Mouse (Mus musculus) midbrain, embryonic 10.5 days (tissue): Measurements from ENCODE around the gene Nfib. TPM values are rescaled to one million over a fixed set of nuclear protein-coding genes. Genes with fewer than 3 reads are reported as not detected.

Experiments
- DNase-seq: peaks from one replicate; pipeline ENCODE4 v3.0.0-alpha.2; 2017; ENCODE audit warnings: low spot score
- H3K27ac ChIP-seq: fragments of 300-500 bp; sonication (generic); replicated peaks from 2 replicates; pipeline ENCODE4 v1.5.1; 2016; ENCODE audit warnings: mild to moderate bottlenecking
- H3K27me3 ChIP-seq: fragments of 300-500 bp; sonication (generic); 2 replicates; pipeline ENCODE4 v1.6.1; 2016; ENCODE audit warnings: low read depth, mild to moderate bottlenecking; ENCODE audit not compliant: poor library complexity, severe bottlenecking
- H3K36me3 ChIP-seq: fragments of 300-500 bp; sonication (generic); 2 replicates; pipeline ENCODE4 v1.6.1; 2016; ENCODE audit warnings: mild to moderate bottlenecking, moderate library complexity
- H3K4me1 ChIP-seq: fragments of 300-500 bp; sonication (generic); 2 replicates; pipeline ENCODE4 v1.6.1; 2016
- H3K4me3 ChIP-seq: fragments of 300-500 bp; sonication (generic); 2 replicates; pipeline ENCODE4 v1.5.1; 2016; ENCODE audit warnings: mild to moderate bottlenecking, moderate library complexity
- H3K9me3 ChIP-seq: fragments of 300-500 bp; sonication (generic); replicated peaks from 2 replicates; pipeline ENCODE4 v1.6.1; 2016; ENCODE audit warnings: mild to moderate bottlenecking
- WGBS: fragments of 180-500 bp; shearing (Covaris S2); methylation state at CpG from one replicate; pipeline ENCODE4 v1.1.7; 2016; 5-methylcytosine and 5-hydroxymethylcytosine counted together
- polyA plus RNA-seq: library from polyadenylated mRNA; unstranded; fragments of >200 nt; fragmentation: Nextera tagmentation; extraction: Ambion mirVana; gene quantifications from 2 replicates; pipeline ENCODE4 v1.2.1, GENCODE M21; 2016

Gene Nfib
- polyA plus RNA-seq, 1 experiment from 2014 or later, result 9.8 TPM

GRCm38 (mm10) chr4:82615712-82616111 is 89.8 kb downstream of the Nfib start:
- peaks cover 13% of the 10 kb centered on the region for H3K4me1 ChIP-seq
- no peaks in the 10 kb centered on the region for H3K36me3 ChIP-seq
- DNase-seq, result no peak
- 90% methylated on average over 5 of the region's 5 CpGs for WGBS
- H3K27ac ChIP-seq, result no peak overlapping the region
- no peak overlapping the region for H3K4me3 ChIP-seq
- H3K27me3 ChIP-seq, result no peaks in the 10 kb centered on the region
- no peaks in the 10 kb centered on the region for H3K9me3 ChIP-seq

- no peak for DNase-seq
- no peaks in the 10 kb centered on the region for H3K9me3 ChIP-seq
- 36% methylated on average over 7 of the region's 7 CpGs for WGBS
These were observed 91.1 kb downstream of the Nfib start for GRCm38 (mm10) chr4:82614466-82614805.

DNA sequence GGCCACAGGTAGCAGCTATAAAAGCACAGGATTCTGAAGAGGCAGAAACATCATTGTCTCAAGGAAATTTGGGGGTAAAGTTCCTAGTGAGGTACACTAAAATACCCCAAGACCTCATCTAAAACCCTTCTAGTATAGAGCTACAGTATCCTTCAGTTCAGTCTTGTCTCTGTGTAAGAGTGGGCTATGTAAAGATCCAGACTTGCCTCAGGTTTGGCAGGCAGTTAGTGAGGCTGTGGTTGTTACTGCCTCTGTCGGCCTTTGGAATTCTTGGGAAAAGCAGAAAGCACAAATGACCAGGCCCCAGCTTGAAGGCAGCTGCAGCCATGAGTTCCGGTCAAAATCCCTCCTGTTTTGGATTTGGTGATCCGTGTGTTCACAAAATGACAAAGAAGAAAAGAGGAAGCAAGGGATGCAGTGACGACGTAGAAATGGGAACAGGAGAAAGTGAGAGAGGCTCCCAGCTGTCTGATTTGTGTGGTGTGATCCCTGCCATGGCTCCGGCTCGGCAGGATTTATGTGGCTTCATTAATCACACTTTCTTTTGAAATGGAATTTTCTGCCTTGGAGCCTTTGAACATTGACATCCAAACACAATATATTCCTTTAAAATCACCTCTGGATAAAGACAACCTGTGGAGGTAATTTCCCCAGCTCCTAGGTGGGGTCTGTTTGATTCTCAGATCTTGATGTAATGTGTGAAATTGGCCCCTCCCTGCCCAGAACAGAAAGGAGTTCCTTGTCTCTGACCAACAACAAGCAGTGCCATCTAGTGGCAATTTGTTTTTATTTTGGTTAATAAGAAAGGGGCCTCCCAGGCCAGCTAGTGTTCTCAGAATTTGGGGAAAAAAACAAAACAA is 91.7 kb downstream of the Nfib start:
- Histone ChIP-seq H3K27me3 (no peaks in the 10 kb centered on the region), H3K4me3 (no peak overlapping the region), H3K9me3 (no peaks in the 10 kb centered on the region), H3K27ac (peak overlapping the region; percentile 75), H3K36me3 (no peaks in the 10 kb centered on the region), H3K4me1 (peaks cover 13% of the 10 kb centered on the region)
- WGBS, result 51% methylated on average over 7 of the region's 7 CpGs
- peak; percentile 41 for DNase-seq

More at GRCm38 (mm10) chr4:82614466-82614805, 91.1 kb downstream of the Nfib start:
- Histone ChIP-seq H3K27me3 (no peaks in the 10 kb centered on the region), H3K4me3 (no peak overlapping the region), H3K4me1 (peaks cover 13% of the 10 kb centered on the region), H3K36me3 (no peaks in the 10 kb centered on the region), H3K27ac (peak overlapping the region; percentile 75)

- WGBS, result 80% methylated on average over 4 of the region's 4 CpGs
- DNase-seq, result no peak
- Histone ChIP-seq H3K4me1 (peaks cover 16% of the 10 kb centered on the region), H3K4me3 (no peak overlapping the region), H3K27ac (no peak overlapping the region), H3K27me3 (no peaks in the 10 kb centered on the region), H3K36me3 (no peaks in the 10 kb centered on the region), H3K9me3 (no peaks in the 10 kb centered on the region)
These were observed 95.9 kb downstream of the Nfib start for GRCm38 (mm10) chr4:82609676-82610075.

- no peak overlapping the region for H3K4me3 ChIP-seq
- no peak for DNase-seq
- no peaks in the 10 kb centered on the region for H3K9me3 ChIP-seq
- 88% methylated on average over 9 of the region's 9 CpGs for WGBS
- no peaks in the 10 kb centered on the region for H3K27me3 ChIP-seq
- no peak overlapping the region for H3K27ac ChIP-seq
- H3K4me1 ChIP-seq, result peaks cover 13% of the 10 kb centered on the region
- no peaks in the 10 kb centered on the region for H3K36me3 ChIP-seq
These were observed 96.6 kb downstream of the Nfib start for GRCm38 (mm10) chr4:82608768-82609610.

DNA sequence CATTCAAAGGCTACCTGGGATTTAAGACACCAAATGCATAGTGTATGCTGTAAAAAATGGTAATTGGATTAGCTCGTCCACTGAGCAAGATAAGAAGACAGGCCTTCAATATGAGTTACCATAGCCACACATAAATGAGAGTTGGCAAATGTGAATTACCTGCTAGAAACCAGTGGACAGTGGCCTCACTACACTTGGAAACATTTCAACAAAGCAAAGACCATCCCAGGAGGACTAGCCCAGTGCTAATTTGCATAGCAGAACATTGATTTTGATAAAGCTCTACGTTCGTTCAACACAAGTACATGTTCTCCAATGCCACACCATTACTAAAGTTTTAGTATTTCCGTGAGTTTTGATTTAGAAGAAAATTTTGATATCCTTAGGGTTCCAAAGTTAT is 98.3 kb downstream of the Nfib start:
- DNase-seq, result no peak
- Histone ChIP-seq H3K9me3 (no peaks in the 10 kb centered on the region), H3K4me3 (no peak overlapping the region), H3K4me1 (peaks cover 16% of the 10 kb centered on the region), H3K27me3 (no peaks in the 10 kb centered on the region), H3K27ac (no peak overlapping the region), H3K36me3 (no peaks in the 10 kb centered on the region)
- WGBS, result 83% methylated on average over 4 of the region's 4 CpGs

DNA sequence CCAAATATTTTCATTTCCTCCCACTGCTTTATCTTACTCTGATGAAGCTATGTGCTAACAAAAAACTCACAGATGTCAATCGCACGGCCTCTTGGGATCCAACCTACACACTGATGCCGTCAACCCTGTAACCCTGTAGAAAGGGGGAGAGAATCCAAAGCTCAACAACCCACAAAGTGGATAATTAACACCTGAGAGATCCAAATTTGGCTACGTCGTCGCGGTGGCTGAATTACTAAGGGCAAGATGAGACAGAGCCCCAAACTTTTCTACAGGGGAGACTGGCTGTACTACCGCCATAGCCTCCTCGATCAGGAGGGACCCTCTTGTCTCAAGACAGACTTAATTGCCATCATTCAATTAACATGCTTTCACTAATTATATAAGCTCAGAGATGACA is 99.2 kb downstream of the Nfib start:
- 94% methylated on average over 9 of the region's 9 CpGs for WGBS
- H3K27me3 ChIP-seq, result no peaks in the 10 kb centered on the region

DNA sequence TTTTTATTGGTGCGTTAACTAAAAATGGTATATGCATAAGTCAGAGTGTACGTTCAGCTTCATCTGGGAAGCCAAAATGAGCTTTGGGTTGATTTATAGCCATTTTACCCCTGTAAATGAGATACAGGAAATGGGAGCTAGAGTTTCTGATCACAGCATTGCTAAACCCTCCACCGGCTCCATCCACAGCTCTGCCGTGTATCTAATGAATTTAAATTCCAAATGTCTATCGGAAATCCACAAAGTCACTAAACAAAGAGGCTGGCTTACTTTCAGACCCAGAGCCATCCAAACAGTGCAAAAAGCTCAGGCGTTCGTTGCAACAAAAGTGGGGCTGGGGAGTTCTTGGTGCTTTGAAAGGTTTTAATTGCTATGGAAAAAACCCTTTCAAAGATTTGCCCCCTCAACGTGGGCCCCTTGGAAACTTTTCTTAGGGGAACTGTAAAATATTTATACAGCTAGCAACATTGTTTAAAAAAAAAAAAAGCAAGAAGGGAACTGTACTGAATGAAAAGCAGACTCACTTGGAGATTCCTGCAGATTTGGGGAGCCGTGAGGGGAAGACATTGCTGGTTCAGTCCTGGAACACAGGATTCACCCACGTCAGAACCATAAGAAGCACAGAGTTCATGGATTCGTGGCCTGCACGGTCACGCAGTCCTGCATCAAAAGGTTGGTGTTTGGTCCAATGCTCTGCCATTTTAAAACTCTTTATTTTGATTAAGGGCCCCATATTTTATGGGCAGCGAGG is 100.3 kb downstream of the Nfib start:
- WGBS, result 80% methylated on average over 14 of the region's 14 CpGs

More for the DNA sequence above, 99.2 kb downstream of the Nfib start:
- H3K4me3 ChIP-seq, result no peak overlapping the region
- 0 out of 2 replicates have a peak, but pooled peaks cover 5% of the 10 kb centered on the region for H3K9me3 ChIP-seq
- no peak overlapping the region for H3K27ac ChIP-seq
- no peaks in the 10 kb centered on the region for H3K36me3 ChIP-seq
- peaks cover 16% of the 10 kb centered on the region for H3K4me1 ChIP-seq
- no peak for DNase-seq

GRCm38 (mm10) chr4:82604501-82604900 is 101.0 kb downstream of the Nfib start:
- Histone ChIP-seq H3K27ac (0 out of 2 replicates have a peak overlapping the region, but pooled peaks have one; percentile 28), H3K4me1 (peaks cover 16% of the 10 kb centered on the region), H3K9me3 (0 out of 2 replicates have a peak, but pooled peaks cover 11% of the 10 kb centered on the region), H3K27me3 (no peaks in the 10 kb centered on the region), H3K36me3 (no peaks in the 10 kb centered on the region), H3K4me3 (no peak overlapping the region)
- WGBS, result 72% methylated on average over 4 of the region's 4 CpGs
- no peak for DNase-seq

More for the DNA sequence above, 100.3 kb downstream of the Nfib start:
- DNase-seq, result no peak
- Histone ChIP-seq H3K4me1 (peaks cover 16% of the 10 kb centered on the region), H3K4me3 (no peak overlapping the region), H3K27me3 (no peaks in the 10 kb centered on the region), H3K9me3 (0 out of 2 replicates have a peak, but pooled peaks cover 11% of the 10 kb centered on the region), H3K36me3 (no peaks in the 10 kb centered on the region), H3K27ac (no peak overlapping the region)

- Histone ChIP-seq H3K4me1 (peaks cover 16% of the 10 kb centered on the region), H3K9me3 (0 out of 2 replicates have a peak, but pooled peaks cover 11% of the 10 kb centered on the region), H3K4me3 (no peak overlapping the region), H3K27me3 (no peaks in the 10 kb centered on the region), H3K36me3 (no peaks in the 10 kb centered on the region), H3K27ac (no peak overlapping the region)
- 86% methylated on average over 1 of the region's 1 CpGs for WGBS
- DNase-seq, result no peak
These were observed 104.9 kb downstream of the Nfib start for GRCm38 (mm10) chr4:82600636-82601035.

DNA sequence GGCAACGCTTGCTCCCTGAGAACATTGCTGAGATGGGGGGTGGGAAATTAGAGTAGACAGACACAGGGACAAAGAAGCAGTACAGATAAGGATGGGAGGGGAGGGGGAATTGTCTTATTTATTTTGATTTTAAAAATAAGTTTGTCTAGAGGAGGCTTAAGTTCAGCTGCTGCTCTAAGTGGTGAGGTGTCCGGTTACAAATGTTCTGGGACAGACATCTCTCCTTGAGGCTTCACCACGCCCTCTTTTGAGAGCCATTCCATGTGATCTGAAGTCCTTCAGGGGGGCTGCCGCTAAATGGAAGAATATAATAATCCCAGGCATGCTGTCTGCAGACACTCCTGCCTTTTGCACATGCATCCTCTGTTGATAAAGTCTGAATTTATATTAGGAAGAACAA is 107.1 kb downstream of the Nfib start:
- H3K36me3 ChIP-seq, result no peaks in the 10 kb centered on the region
- 0 out of 2 replicates have a peak, but pooled peaks cover 11% of the 10 kb centered on the region for H3K9me3 ChIP-seq
- H3K27ac ChIP-seq, result no peak overlapping the region
- H3K27me3 ChIP-seq, result no peaks in the 10 kb centered on the region
- no peak for DNase-seq
- WGBS, result 70% methylated on average over 4 of the region's 4 CpGs
- H3K4me1 ChIP-seq, result peaks cover 10% of the 10 kb centered on the region
- H3K4me3 ChIP-seq, result no peak overlapping the region
